Mouse (Mus musculus): Measurements from ENCODE around the gene Ppig. TPM values are rescaled to one million over a fixed set of nuclear protein-coding genes. Genes with fewer than 3 reads are reported as not detected.

The Ppig gene
- total and polyA plus RNA-seq, 3 experiments = 23.3 to 181 (median 55.4) TPM

DNA sequence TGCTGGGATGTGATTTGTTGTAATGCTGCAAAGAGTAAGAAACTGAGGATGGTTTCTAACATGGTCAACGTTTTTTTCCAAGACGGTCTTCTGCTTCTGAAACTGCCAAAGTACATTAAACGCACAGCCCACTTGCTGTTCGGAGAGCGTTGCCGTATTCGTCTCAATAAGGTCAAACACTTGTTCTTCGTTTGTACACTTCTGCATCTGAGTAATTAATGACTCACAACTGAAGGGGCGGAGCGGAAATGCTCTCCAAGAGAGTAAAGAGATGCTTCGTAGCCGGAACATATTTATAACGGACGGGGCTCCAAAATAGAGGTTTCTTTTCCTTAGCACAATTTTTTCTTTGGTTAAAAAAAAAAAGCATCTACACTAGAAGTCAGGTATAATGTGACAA lies 10.2 kb upstream of the Ppig start:
- DNase-seq (ENCODE audit: low spot score) = no peak
- H3K36me3 ChIP-seq (replicated peaks) = peaks cover 31% of the 10 kb centered on the region
- no peak overlapping the region for H3K4me3 ChIP-seq (ENCODE audit: low read depth, low read length)
- H3K27me3 ChIP-seq (ENCODE audit: insufficient read depth, low read length) = no peaks in the 10 kb centered on the region
- ATAC-seq (ENCODE audit: extremely low read depth, insufficient number of reproducible peaks, low FRiP score, poor library complexity, severe bottlenecking) = no peak
- TF ChIP-seq CTCF (IDR thresholded peaks at IDR 0.05; ENCODE audit: low read depth, low read length) (no peak), POLR2AphosphoS5 (IDR thresholded peaks at IDR 0.05; ENCODE audit: insufficient replicate concordance, low read depth, low read length) (no peak), TAL1 (conservative IDR thresholded peaks at IDR 0.05; ENCODE audit: low read depth, low read length) (no peak), GATA1 (IDR thresholded peaks at IDR 0.05; ENCODE audit: borderline replicate concordance, low read length) (no peak), GATA2 (IDR thresholded peaks at IDR 0.05; ENCODE audit: borderline replicate concordance, low read depth, low read length) (no peak)
- H3K9me3 ChIP-seq (replicated peaks) = no peaks in the 10 kb centered on the region
- peaks cover 22% of the 10 kb centered on the region for H3K4me1 ChIP-seq (ENCODE audit: insufficient read depth, low read depth, low read length)

GRCm38 (mm10) chr2:69712981-69713625 lies 9.2 kb upstream of the Ppig start, which contains the start of gene Fastkd1:
Fastkd1 (minus strand) TSS chr2:69713516.
- ATAC-seq (ENCODE audit: extremely low read depth, insufficient number of reproducible peaks, low FRiP score, poor library complexity, severe bottlenecking) = peak; percentile 99
- peaks cover 23% of the 10 kb centered on the region for H3K36me3 ChIP-seq (replicated peaks)
- DNase-seq (ENCODE audit: low spot score) = peak; percentile 91

GRCm38 (mm10) chr2:69713626-69714014 lies 8.7 kb upstream of the Ppig start:
- Histone ChIP-seq H3K27me3 (ENCODE audit: insufficient read depth, low read length) (peaks cover under 1% of the 10 kb centered on the region; the same call in 1 of the 2 replicates), H3K4me1 (ENCODE audit: insufficient read depth, low read depth, low read length) (peaks cover 22% of the 10 kb centered on the region), H3K4me3 (ENCODE audit: low read depth, low read length) (peak overlapping the region; percentile 95), H3K36me3 (replicated peaks) (peaks cover 18% of the 10 kb centered on the region), H3K9me3 (replicated peaks) (no peaks in the 10 kb centered on the region)
- no peak for TF ChIP-seq GATA2 (IDR thresholded peaks at IDR 0.05; ENCODE audit: borderline replicate concordance, low read depth, low read length)
- ATAC-seq (ENCODE audit: extremely low read depth, insufficient number of reproducible peaks, low FRiP score, poor library complexity, severe bottlenecking) = no peak
- DNase-seq (ENCODE audit: low spot score) = no peak

More at GRCm38 (mm10) chr2:69712981-69713625, 9.2 kb upstream of the Ppig start, which contains the start of gene Fastkd1:
- TF ChIP-seq CTCF (IDR thresholded peaks at IDR 0.05; ENCODE audit: low read depth, low read length) (no peak), GATA1 (IDR thresholded peaks at IDR 0.05; ENCODE audit: borderline replicate concordance, low read length) (no peak), GATA2 (IDR thresholded peaks at IDR 0.05; ENCODE audit: borderline replicate concordance, low read depth, low read length) (no peak), TAL1 (conservative IDR thresholded peaks at IDR 0.05; ENCODE audit: low read depth, low read length) (no peak), POLR2AphosphoS5 (IDR thresholded peaks at IDR 0.05; ENCODE audit: insufficient replicate concordance, low read depth, low read length) (no peak)
- peaks cover 22% of the 10 kb centered on the region for H3K4me1 ChIP-seq (ENCODE audit: insufficient read depth, low read depth, low read length)
- peak within 1 kb of the TSS; percentile 95 for H3K4me3 ChIP-seq (ENCODE audit: low read depth, low read length)
- no peaks in the 10 kb centered on the region for H3K9me3 ChIP-seq (replicated peaks)
- H3K27me3 ChIP-seq (ENCODE audit: insufficient read depth, low read length) = no peaks in the 10 kb centered on the region

DNA sequence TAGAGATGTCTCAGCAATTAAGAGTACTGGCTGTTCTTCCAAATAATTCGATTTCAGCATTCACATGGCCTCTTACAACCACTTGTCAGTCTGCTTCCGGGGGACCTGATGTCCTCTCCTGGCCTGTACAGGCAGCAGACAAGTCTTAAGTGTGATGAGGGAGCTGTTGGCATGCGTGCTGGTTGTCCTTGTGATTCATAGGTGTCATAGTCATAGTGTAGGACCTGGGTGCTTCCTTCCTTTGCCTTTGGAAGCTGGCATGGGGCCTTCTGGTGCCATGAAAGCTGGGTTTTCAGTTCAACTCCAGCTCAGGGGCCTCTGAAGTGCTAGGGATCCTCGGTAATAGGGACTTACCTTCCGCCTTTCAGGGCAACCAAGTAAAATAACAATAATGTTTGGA lies 8.2 kb upstream of the Ppig start:
- no peak overlapping the region for H3K4me3 ChIP-seq (ENCODE audit: low read depth, low read length)
- ATAC-seq (ENCODE audit: extremely low read depth, insufficient number of reproducible peaks, low FRiP score, poor library complexity, severe bottlenecking) (no peak), DNase-seq (ENCODE audit: low spot score) (no peak)
- H3K27me3 ChIP-seq (ENCODE audit: insufficient read depth, low read length) = peaks cover 5% of the 10 kb centered on the region
- H3K36me3 ChIP-seq (replicated peaks) = peaks cover 15% of the 10 kb centered on the region
- TF ChIP-seq GATA1 (IDR thresholded peaks at IDR 0.05; ENCODE audit: borderline replicate concordance, low read length) (no peak), CTCF (IDR thresholded peaks at IDR 0.05; ENCODE audit: low read depth, low read length) (no peak), TAL1 (conservative IDR thresholded peaks at IDR 0.05; ENCODE audit: low read depth, low read length) (no peak), GATA2 (IDR thresholded peaks at IDR 0.05; ENCODE audit: borderline replicate concordance, low read depth, low read length) (no peak), POLR2AphosphoS5 (IDR thresholded peaks at IDR 0.05; ENCODE audit: insufficient replicate concordance, low read depth, low read length) (no peak)
- peaks cover 22% of the 10 kb centered on the region for H3K4me1 ChIP-seq (ENCODE audit: insufficient read depth, low read depth, low read length)
- no peaks in the 10 kb centered on the region for H3K9me3 ChIP-seq (replicated peaks)

GRCm38 (mm10) chr2:69716483-69716882 lies 5.9 kb upstream of the Ppig start:
- Histone ChIP-seq H3K9me3 (replicated peaks) (no peaks in the 10 kb centered on the region), H3K4me3 (ENCODE audit: low read depth, low read length) (no peak overlapping the region), H3K36me3 (replicated peaks) (no peaks in the 10 kb centered on the region), H3K27me3 (ENCODE audit: insufficient read depth, low read length) (peaks cover 13% of the 10 kb centered on the region), H3K4me1 (ENCODE audit: insufficient read depth, low read depth, low read length) (peaks cover 16% of the 10 kb centered on the region)
- no peak for ATAC-seq (ENCODE audit: extremely low read depth, insufficient number of reproducible peaks, low FRiP score, poor library complexity, severe bottlenecking)
- no peak for TF ChIP-seq TAL1 (conservative IDR thresholded peaks at IDR 0.05; ENCODE audit: low read depth, low read length)
- TF ChIP-seq CTCF (IDR thresholded peaks at IDR 0.05; ENCODE audit: low read depth, low read length) = no peak
- TF ChIP-seq POLR2AphosphoS5 (IDR thresholded peaks at IDR 0.05; ENCODE audit: insufficient replicate concordance, low read depth, low read length) = no peak
- no peak for TF ChIP-seq GATA1 (IDR thresholded peaks at IDR 0.05; ENCODE audit: borderline replicate concordance, low read length)
- no peak for TF ChIP-seq GATA2 (IDR thresholded peaks at IDR 0.05; ENCODE audit: borderline replicate concordance, low read depth, low read length)
- DNase-seq (ENCODE audit: low spot score) = no peak

DNA sequence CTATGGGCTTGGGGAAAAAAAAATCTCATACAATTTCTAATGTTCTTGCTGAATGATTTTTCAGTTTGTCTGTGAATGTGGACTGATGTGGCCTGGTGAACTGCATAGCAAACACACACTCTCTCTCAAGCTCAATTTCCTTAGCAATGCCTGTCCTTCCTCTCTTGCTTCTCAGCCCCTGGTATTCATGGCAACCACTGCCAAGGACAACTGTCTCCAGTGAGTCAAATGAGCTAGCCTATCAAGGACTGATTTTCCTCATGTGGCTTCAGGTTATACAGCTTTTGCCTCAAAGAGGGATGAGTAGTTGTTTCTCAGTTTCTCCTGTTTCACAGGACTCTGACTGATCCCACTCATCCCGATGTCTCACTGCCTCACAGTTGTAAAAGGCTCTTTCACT lies 3.2 kb upstream of the Ppig start:
- TF ChIP-seq TAL1 (conservative IDR thresholded peaks at IDR 0.05; ENCODE audit: low read depth, low read length) (no peak), GATA1 (IDR thresholded peaks at IDR 0.05; ENCODE audit: borderline replicate concordance, low read length) (no peak), CTCF (IDR thresholded peaks at IDR 0.05; ENCODE audit: low read depth, low read length) (no peak), POLR2AphosphoS5 (IDR thresholded peaks at IDR 0.05; ENCODE audit: insufficient replicate concordance, low read depth, low read length) (no peak), GATA2 (IDR thresholded peaks at IDR 0.05; ENCODE audit: borderline replicate concordance, low read depth, low read length) (no peak)
- no peak overlapping the region for H3K4me3 ChIP-seq (ENCODE audit: low read depth, low read length)

More for the DNA sequence above, 3.2 kb upstream of the Ppig start:
- DNase-seq (ENCODE audit: low spot score) = no peak
- H3K36me3 ChIP-seq (replicated peaks) = no peaks in the 10 kb centered on the region
- peaks cover 13% of the 10 kb centered on the region for H3K27me3 ChIP-seq (ENCODE audit: insufficient read depth, low read length)
- ATAC-seq (ENCODE audit: extremely low read depth, insufficient number of reproducible peaks, low FRiP score, poor library complexity, severe bottlenecking) = no peak
- H3K4me1 ChIP-seq (ENCODE audit: insufficient read depth, low read depth, low read length) = peaks cover 11% of the 10 kb centered on the region
- H3K9me3 ChIP-seq (replicated peaks) = no peaks in the 10 kb centered on the region
